ENCODE assay signal across 26 mouse cellular contexts in genomic region chr12:86280000-86280399, GRCm38 (mm10). TPM values are rescaled to one million over a fixed set of nuclear protein-coding genes. Genes with fewer than 3 reads are reported as not detected.
A peak's percentile ranks its signal among the peaks of the same experiment; 100 is the strongest.
DNase-seq lines count a peak whose midpoint lies in the region; ATAC-seq and TF ChIP-seq lines count a peak whose summit lies in the region.
"Had no signal": no experiment of that assay in that cellular context is flagged by ENCODE, and none has a peak within 500 bp of the region (broad histone marks: within the 10 kb centered on the region; RNA-seq: fewer than 3 reads in every experiment).

No protein-coding gene starts in this region.

- no peak overlapping the region for H3K27ac ChIP-seq in forebrain, embryonic 11.5 days (ENCODE audit: low read depth, low read length)
- no peak overlapping the region for H3K27ac ChIP-seq in forebrain, embryonic 15.5 days (replicated peaks)
- no peak overlapping the region for H3K27ac ChIP-seq in hindbrain, embryonic 12.5 days
- H3K27ac ChIP-seq in hindbrain, embryonic 16.5 days (ENCODE audit: low read depth, low read length), result no peak overlapping the region
- H3K27ac ChIP-seq in CH12.LX (ENCODE audit: insufficient read depth, low read depth), result no peak overlapping the region
- H3K27ac ChIP-seq: gastrocnemius, adult 2 months; heart, embryonic 15.5 days; kidney, postnatal 0 days; limb, embryonic 10.5 days; liver, embryonic 15.5 days; lung, embryonic 15.5 days had no signal

- H3K79me2 ChIP-seq in CH12.LX (replicated peaks; ENCODE audit: control insufficient read depth, extremely low read depth, insufficient read depth, poor library complexity, severe bottlenecking), result no peaks in the 10 kb centered on the region

- H3K4me3 ChIP-seq in forebrain, embryonic 11.5 days (ENCODE audit: low read depth, low read length), result no peak overlapping the region
- H3K4me3 ChIP-seq in forebrain, embryonic 15.5 days, result no peak overlapping the region
- H3K4me3 ChIP-seq in hindbrain, embryonic 12.5 days, result no peak overlapping the region
- no peak overlapping the region for H3K4me3 ChIP-seq in hindbrain, embryonic 16.5 days (ENCODE audit: low read length)
- H3K4me3 ChIP-seq in CH12.LX (replicated peaks in 1 of 3; ENCODE audit: low read depth in 2 of 3, low read length in 2 of 3, poor library complexity in 1 of 3), result no peak overlapping the region
- H3K4me3 ChIP-seq: gastrocnemius, adult 2 months; heart, embryonic 15.5 days; limb, embryonic 10.5 days; liver, embryonic 15.5 days; lung, embryonic 15.5 days; megakaryocyte, embryonic 14.5 days; myocyte had no signal

- no peak for TF ChIP-seq CTCF in CH12.LX (conservative IDR thresholded peaks at IDR 0.05 in 1 of 2, IDR thresholded peaks at IDR 0.05 in 1 of 2; ENCODE audit: low read depth in 2 of 2, low read length in 2 of 2)

- no peaks in the 10 kb centered on the region for H3K27me3 ChIP-seq in forebrain, embryonic 11.5 days (ENCODE audit: control insufficient read depth, insufficient read depth, low read length)
- H3K27me3 ChIP-seq in forebrain, embryonic 15.5 days, result no peaks in the 10 kb centered on the region
- no peaks in the 10 kb centered on the region for H3K27me3 ChIP-seq in hindbrain, embryonic 12.5 days
- H3K27me3 ChIP-seq in hindbrain, embryonic 16.5 days (replicated peaks; ENCODE audit: control insufficient read depth, insufficient read depth, low read length), result no peaks in the 10 kb centered on the region
- H3K27me3 ChIP-seq in CH12.LX (replicated peaks), result no peaks in the 10 kb centered on the region
- H3K27me3 ChIP-seq: heart, embryonic 15.5 days; liver, embryonic 15.5 days; lung, embryonic 15.5 days; megakaryocyte, embryonic 14.5 days; Patski had no signal

- in situ Hi-C loops in CH12.LX (cut with MboI; ENCODE audit: low pct_ligation_motif_present, low pct_unique_long_range_greater_than_20kb, low sequenced_read_pairs), result no loop called here

- dilution Hi-C loops in CH12.LX (cut with MboI; ENCODE audit: extremely low pct_ligation_motif_present, extremely low pct_unique_long_range_greater_than_20kb, low sequenced_read_pairs), result no loop called here

- H3K4me1 ChIP-seq in forebrain, embryonic 11.5 days (replicated peaks; ENCODE audit: control insufficient read depth, insufficient read depth, low read length), result no peaks in the 10 kb centered on the region
- H3K4me1 ChIP-seq in forebrain, embryonic 15.5 days, result peaks cover 8% of the 10 kb centered on the region; the same call in 1 of the 2 replicates
- H3K4me1 ChIP-seq in hindbrain, embryonic 12.5 days, result peaks cover 3% of the 10 kb centered on the region; the same call in 1 of the 2 replicates
- no peaks in the 10 kb centered on the region for H3K4me1 ChIP-seq in hindbrain, embryonic 16.5 days (ENCODE audit: control insufficient read depth, insufficient read depth, low read depth, low read length)
- H3K4me1 ChIP-seq in CH12.LX (ENCODE audit: control insufficient read depth in 1 of 2, insufficient read depth in 2 of 2), result peaks cover 4 to 19% of the 10 kb centered on the region in 2 experiments; a peak in 3 of 4 replicates
- H3K4me1 ChIP-seq: limb, embryonic 10.5 days; liver, embryonic 15.5 days; lung, embryonic 15.5 days had no signal

- no peak; the same call in 1 of the 2 replicates for ATAC-seq in forebrain, embryonic 11.5 days (replicated peaks; ENCODE audit: low FRiP score)
- no peak for ATAC-seq in forebrain, embryonic 15.5 days (replicated peaks)
- peak; percentile 66 for ATAC-seq in hindbrain, embryonic 12.5 days (ENCODE audit: low FRiP score)
- no peak for ATAC-seq in hindbrain, embryonic 16.5 days
- ATAC-seq: Patski had no signal

- no peaks in the 10 kb centered on the region; the same call in 1 of the 2 replicates for H3K36me3 ChIP-seq in forebrain, embryonic 11.5 days (ENCODE audit: control insufficient read depth, insufficient read depth, low read length)
- H3K36me3 ChIP-seq in forebrain, embryonic 15.5 days, result peaks cover 16% of the 10 kb centered on the region; the same call in 1 of the 2 replicates
- H3K36me3 ChIP-seq in hindbrain, embryonic 12.5 days, result peaks cover 17% of the 10 kb centered on the region
- no peaks in the 10 kb centered on the region for H3K36me3 ChIP-seq in hindbrain, embryonic 16.5 days (ENCODE audit: control insufficient read depth, insufficient read depth, low read length)
- peaks cover 22 to 70% of the 10 kb centered on the region in 2 experiments for H3K36me3 ChIP-seq in CH12.LX (replicated peaks in 1 of 2; ENCODE audit: control insufficient read depth in 1 of 2, insufficient read depth in 1 of 2, low read length in 1 of 2)

- H3K4me2 ChIP-seq in forebrain, embryonic 11.5 days (ENCODE audit: low read depth, low read length, severe bottlenecking), result no peak overlapping the region
- no peak overlapping the region for H3K4me2 ChIP-seq in forebrain, embryonic 15.5 days (replicated peaks)
- no peak overlapping the region for H3K4me2 ChIP-seq in hindbrain, embryonic 12.5 days (replicated peaks)
- H3K4me2 ChIP-seq in hindbrain, embryonic 16.5 days (ENCODE audit: low read length), result no peak overlapping the region
- no peak overlapping the region for H3K4me2 ChIP-seq in CH12.LX (ENCODE audit: insufficient read depth, low read depth, poor library complexity, severe bottlenecking)
- H3K4me2 ChIP-seq: heart, embryonic 15.5 days; liver, embryonic 15.5 days; lung, embryonic 15.5 days had no signal

- TF ChIP-seq POLR2A in CH12.LX (IDR thresholded peaks at IDR 0.05; ENCODE audit: low read depth, low read length), result no peak

- no peak overlapping the region for H3K9ac ChIP-seq in forebrain, embryonic 11.5 days (ENCODE audit: low read length)
- H3K9ac ChIP-seq in forebrain, embryonic 15.5 days (replicated peaks), result no peak overlapping the region
- no peak overlapping the region for H3K9ac ChIP-seq in hindbrain, embryonic 12.5 days
- no peak overlapping the region for H3K9ac ChIP-seq in hindbrain, embryonic 16.5 days (ENCODE audit: low read depth, low read length)
- H3K9ac ChIP-seq in CH12.LX (ENCODE audit: insufficient read depth, low read depth), result no peak overlapping the region
- H3K9ac ChIP-seq: heart, embryonic 15.5 days; liver, embryonic 15.5 days; lung, embryonic 15.5 days had no signal

- TF ChIP-seq EP300 in CH12.LX (IDR thresholded peaks at IDR 0.05; ENCODE audit: low read length), result no peak

- DNase-seq in forebrain, embryonic 11.5 days (ENCODE audit: low spot score), result peak; percentile 65
- peak; percentile 5 for DNase-seq in CH12.LX (ENCODE audit: extremely low read depth)
- peak; percentile 30 for DNase-seq in mesoderm, embryonic 11.5 days (ENCODE audit: low read depth, low spot score)
- DNase-seq in cerebellum, adult 8-10 months, result no peak
- no peak for DNase-seq in frontal cortex, adult 2 months (ENCODE audit: extremely low spot score in 1 of 2, low spot score in 1 of 2)
- DNase-seq: adrenal gland, postnatal 36 days; cerebellum, adult 11-12 months; cerebellum, postnatal 14 days; gastrocnemius, adult 2 months; heart, postnatal 4 days; kidney, adult 2 months; liver; lung, postnatal 36 days; right cerebral cortex, postnatal 14 days had no signal

- H3K9me3 ChIP-seq in forebrain, embryonic 11.5 days (ENCODE audit: control insufficient read depth, low read length), result no peaks in the 10 kb centered on the region
- H3K9me3 ChIP-seq in forebrain, embryonic 15.5 days, result no peaks in the 10 kb centered on the region
- no peaks in the 10 kb centered on the region for H3K9me3 ChIP-seq in hindbrain, embryonic 12.5 days (replicated peaks)
- no peaks in the 10 kb centered on the region for H3K9me3 ChIP-seq in hindbrain, embryonic 16.5 days (ENCODE audit: control insufficient read depth, low read length)
- no peaks in the 10 kb centered on the region for H3K9me3 ChIP-seq in CH12.LX (replicated peaks; ENCODE audit: low read length)
- H3K9me3 ChIP-seq: G1E; heart, embryonic 15.5 days; limb, embryonic 10.5 days; liver, embryonic 15.5 days; lung, embryonic 15.5 days; megakaryocyte, embryonic 14.5 days had no signal

- WGBS in forebrain, embryonic 11.5 days, result 35% methylated on average over 10 of the region's 10 CpGs
- WGBS in forebrain, embryonic 15.5 days, result 22% methylated on average over 10 of the region's 10 CpGs
- 53% methylated on average over 10 of the region's 10 CpGs for WGBS in hindbrain, embryonic 12.5 days
- WGBS in hindbrain, embryonic 16.5 days, result 33% methylated on average over 10 of the region's 10 CpGs

- TF ChIP-seq RAD21 in CH12.LX (IDR thresholded peaks at IDR 0.05; ENCODE audit: low read depth, low read length), result no peak

TF ChIP-seq in CH12.LX, 34 proteins besides CTCF, POLR2A, EP300 and RAD21:
- TF ChIP-seq MAX (IDR thresholded peaks at IDR 0.05; ENCODE audit: low read length), result no peak
- no peak for TF ChIP-seq NRF1 (IDR thresholded peaks at IDR 0.05; ENCODE audit: low read depth, low read length)
- TF ChIP-seq TBP (conservative IDR thresholded peaks at IDR 0.05; ENCODE audit: low read depth, low read length), result no peak
TF ChIP-seq in CH12.LX: peak in this region for 0.

RNA-seq across cellular contexts. Expression of gene Gpatch2l, which starts 38.3 kb away (rescaled TPM):
- polyA plus RNA-seq in forebrain, embryonic 11.5 days (2014; fragmentation: Nextera tagmentation; extraction: Ambion mirVana), result 20.5 and 21.4 TPM in 2 replicates
- 31.1 and 31.4 TPM in 2 replicates for polyA plus RNA-seq in forebrain, embryonic 15.5 days (2015; fragmentation: Nextera tagmentation; extraction: Ambion mirVana)
- polyA plus RNA-seq in hindbrain, embryonic 12.5 days (2016; fragmentation: Nextera tagmentation; extraction: Ambion mirVana), result 23.5 and 24.6 TPM in 2 replicates
- polyA plus RNA-seq in hindbrain, embryonic 16.5 days (2015; fragmentation: Nextera tagmentation; extraction: Ambion mirVana), result 24.4 and 30.5 TPM in 2 replicates
- total RNA-seq in CH12.LX (2012; rRNA removed), result 7.8 and 8.5 TPM in 2 replicates
- total RNA-seq in CH12.LX (2014; rRNA removed), result 5.2 and 5.5 TPM in 2 replicates
- polyA plus RNA-seq in CH12.LX (2012; ENCODE audit: insufficient read length, low read depth), result 8.0 and 8.9 TPM in 2 replicates
- 20.7 and 21.2 TPM in 2 replicates for polyA plus RNA-seq in frontal cortex, adult 2 months (2012; rRNA removed)

Comparison
In these comparisons a context has a peak if more than half of its experiments do, and no peak if none do; other contexts are left out.
1. DNase-seq: peak in forebrain, embryonic 11.5 days (single experiment), CH12.LX (single experiment) and mesoderm, embryonic 11.5 days (single experiment); none in cerebellum, adult 8-10 months (single experiment) and frontal cortex, adult 2 months (0 of 2).